ENCODE assay signal across 8 mouse cellular contexts in genomic region chr7:64155226-64155625, GRCm38 (mm10). TPM values are rescaled to one million over a fixed set of nuclear protein-coding genes. Genes with fewer than 3 reads are reported as not detected.
DNase-seq lines count a peak whose midpoint lies in the region; ATAC-seq lines count a peak whose summit lies in the region.

No protein-coding gene starts in this region.

- H3K4me2 ChIP-seq in kidney, embryonic 14.5 days (replicated peaks; ENCODE audit: low read depth, low read length): peak overlapping the region; percentile 22; the same call in 1 of the 2 replicates
- peak overlapping the region; percentile 44 for H3K4me2 ChIP-seq in forebrain, embryonic 13.5 days
- H3K4me2 ChIP-seq in hindbrain, embryonic 15.5 days: peak overlapping the region; percentile 53
- H3K4me2 ChIP-seq in midbrain, embryonic 14.5 days (ENCODE audit: low read length): peak overlapping the region; percentile 44

- DNase-seq in kidney, postnatal 36 days: no peak
- DNase-seq in midbrain, embryonic 14.5 days: no peak
- DNase-seq in adipocyte (ENCODE audit: low spot score): no peak
- no peak for DNase-seq in frontal cortex, postnatal 14 days (ENCODE audit: low spot score in 2 of 2)
- DNase-seq in yolk sac, embryonic 10.5 days (ENCODE audit: low spot score): no peak

- H3K9me3 ChIP-seq in kidney, embryonic 14.5 days (ENCODE audit: control insufficient read depth, low read length): no peaks in the 10 kb centered on the region
- H3K9me3 ChIP-seq in forebrain, embryonic 13.5 days (replicated peaks): no peaks in the 10 kb centered on the region
- H3K9me3 ChIP-seq in hindbrain, embryonic 15.5 days: no peaks in the 10 kb centered on the region
- no peaks in the 10 kb centered on the region for H3K9me3 ChIP-seq in midbrain, embryonic 14.5 days (ENCODE audit: control insufficient read depth, low read length)

- no peak overlapping the region; the same call in 1 of the 2 replicates for H3K4me3 ChIP-seq in kidney, embryonic 14.5 days (ENCODE audit: low read length)
- no peak overlapping the region for H3K4me3 ChIP-seq in forebrain, embryonic 13.5 days
- H3K4me3 ChIP-seq in hindbrain, embryonic 15.5 days: peak overlapping the region; percentile 24
- no peak overlapping the region for H3K4me3 ChIP-seq in midbrain, embryonic 14.5 days (replicated peaks; ENCODE audit: low read depth, low read length)

- H3K27ac ChIP-seq in kidney, embryonic 14.5 days (ENCODE audit: low read depth, low read length): no peak overlapping the region
- no peak overlapping the region for H3K27ac ChIP-seq in forebrain, embryonic 13.5 days
- no peak overlapping the region for H3K27ac ChIP-seq in hindbrain, embryonic 15.5 days (replicated peaks)
- no peak overlapping the region for H3K27ac ChIP-seq in midbrain, embryonic 14.5 days (replicated peaks; ENCODE audit: low read depth, low read length)

- ATAC-seq in kidney, embryonic 14.5 days (ENCODE audit: low FRiP score, low TSS enrichment): peak; percentile 22; the same call in 1 of the 2 replicates
- ATAC-seq in forebrain, embryonic 13.5 days: no peak
- ATAC-seq in hindbrain, embryonic 15.5 days (ENCODE audit: low FRiP score, low read depth): 0 out of 2 replicates have a peak, but pooled peaks have one; percentile 8
- ATAC-seq in midbrain, embryonic 14.5 days (ENCODE audit: low FRiP score, low TSS enrichment): no peak; the same call in 1 of the 2 replicates

- no peaks in the 10 kb centered on the region for H3K4me1 ChIP-seq in kidney, embryonic 14.5 days (ENCODE audit: control insufficient read depth, insufficient read depth, low read length)
- peaks cover 23% of the 10 kb centered on the region for H3K4me1 ChIP-seq in forebrain, embryonic 13.5 days
- H3K4me1 ChIP-seq in hindbrain, embryonic 15.5 days (replicated peaks): peaks cover 24% of the 10 kb centered on the region
- H3K4me1 ChIP-seq in midbrain, embryonic 14.5 days (ENCODE audit: control insufficient read depth, insufficient read depth, low read length): peaks cover 11% of the 10 kb centered on the region; the same call in 1 of the 2 replicates

- peak overlapping the region; percentile 0; the same call in 1 of the 2 replicates for H3K9ac ChIP-seq in kidney, embryonic 14.5 days (ENCODE audit: low read depth, low read length)
- no peak overlapping the region for H3K9ac ChIP-seq in forebrain, embryonic 13.5 days
- 0 out of 2 replicates have a peak overlapping the region, but pooled peaks have one; percentile 5 for H3K9ac ChIP-seq in hindbrain, embryonic 15.5 days
- 0 out of 2 replicates have a peak overlapping the region, but pooled peaks have one; percentile 14 for H3K9ac ChIP-seq in midbrain, embryonic 14.5 days (replicated peaks; ENCODE audit: low read length)

- H3K27me3 ChIP-seq in kidney, embryonic 14.5 days (ENCODE audit: control insufficient read depth, insufficient read depth, low read length): no peaks in the 10 kb centered on the region
- H3K27me3 ChIP-seq in forebrain, embryonic 13.5 days: no peaks in the 10 kb centered on the region
- no peaks in the 10 kb centered on the region for H3K27me3 ChIP-seq in hindbrain, embryonic 15.5 days
- no peaks in the 10 kb centered on the region for H3K27me3 ChIP-seq in midbrain, embryonic 14.5 days (ENCODE audit: control insufficient read depth, insufficient read depth, low read length)

- WGBS in kidney, embryonic 14.5 days: 56% methylated on average over 4 of the region's 4 CpGs
- WGBS in forebrain, embryonic 13.5 days: 69% methylated on average over 4 of the region's 4 CpGs
- WGBS in hindbrain, embryonic 15.5 days: 72% methylated on average over 4 of the region's 4 CpGs
- 77% methylated on average over 4 of the region's 4 CpGs for WGBS in midbrain, embryonic 14.5 days

- no peaks in the 10 kb centered on the region for H3K36me3 ChIP-seq in kidney, embryonic 14.5 days (ENCODE audit: control insufficient read depth, insufficient read depth, low read length)
- no peaks in the 10 kb centered on the region for H3K36me3 ChIP-seq in forebrain, embryonic 13.5 days (ENCODE audit: poor library complexity, severe bottlenecking)
- no peaks in the 10 kb centered on the region for H3K36me3 ChIP-seq in hindbrain, embryonic 15.5 days
- no peaks in the 10 kb centered on the region for H3K36me3 ChIP-seq in midbrain, embryonic 14.5 days (ENCODE audit: control insufficient read depth, insufficient read depth, low read length)

RNA-seq across cellular contexts. Expression of gene Trpm1, which starts 1.6 kb away (rescaled TPM):
- not detected in 2 replicates for polyA plus RNA-seq in kidney, embryonic 14.5 days (2014; fragmentation: Nextera tagmentation; extraction: Ambion mirVana)
- polyA plus RNA-seq in forebrain, embryonic 13.5 days (2015; fragmentation: Nextera tagmentation; extraction: Ambion mirVana): 0.13 and 0.47 TPM in 2 replicates
- polyA plus RNA-seq in hindbrain, embryonic 15.5 days (2015; fragmentation: Nextera tagmentation; extraction: Ambion mirVana): 0.14 and 0.17 TPM in 2 replicates
- 0.93 TPM in 1 of 2 replicates, not detected in the other for polyA plus RNA-seq in midbrain, embryonic 14.5 days (2014; fragmentation: Nextera tagmentation; extraction: Ambion mirVana)

Comparison
In these comparisons a context has a peak if more than half of its experiments do, and no peak if none do; other contexts are left out.
1. ATAC-seq: peak in kidney, embryonic 14.5 days (single experiment) and hindbrain, embryonic 15.5 days (single experiment); none in forebrain, embryonic 13.5 days (single experiment) and midbrain, embryonic 14.5 days (single experiment).
2. Peak in every context shown above with its lines, with median percentiles within 50 percentile points of each other: H3K4me2 ChIP-seq.